Mouse (Mus musculus): ENCODE results near the gene Snhg11. TPM values are rescaled to one million over a fixed set of nuclear protein-coding genes. Genes with fewer than 3 reads are reported as not detected.
A peak's percentile ranks its signal among the peaks of the same experiment; 100 is the strongest.
"Not testable (repeated sequence)": the region's sequence is repeated elsewhere in the genome, so short reads cannot be mapped to it uniquely, and the experiment has no call there.

The Snhg11 gene
- polyA plus RNA-seq, 1 experiment from 2014 or later: 673 TPM

DNA sequence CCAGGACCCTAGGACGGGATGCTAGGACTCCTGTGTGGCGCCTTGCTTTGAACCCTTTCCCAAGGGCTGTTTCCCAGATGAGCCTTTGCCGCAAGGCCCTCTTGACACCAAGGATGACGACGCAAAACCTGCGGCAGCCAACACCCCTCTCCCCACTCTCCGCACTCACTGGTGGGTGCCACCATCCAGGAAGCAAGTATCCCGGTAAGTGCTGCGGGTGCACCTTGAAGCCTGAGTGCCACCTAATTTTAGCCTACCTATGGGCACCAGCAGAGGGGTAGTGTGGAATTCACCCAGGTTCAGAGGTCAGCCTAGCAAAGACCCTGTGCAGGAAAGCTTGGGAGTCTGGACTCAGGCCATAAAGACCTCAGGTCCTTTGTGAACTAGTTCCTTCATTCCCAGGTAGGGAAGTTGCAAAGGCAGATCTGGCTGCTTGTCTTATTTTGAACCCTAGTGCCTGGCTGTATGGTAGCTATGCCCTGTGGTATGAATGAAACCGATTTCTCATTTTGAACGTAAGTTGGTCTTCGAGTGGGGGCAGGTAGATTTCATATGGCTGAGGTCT lies 767 bp downstream of the Snhg11 start:
- H3K4me3 ChIP-seq: peak overlapping the region; percentile 54
- WGBS: 15% methylated on average over 12 of the region's 12 CpGs
- peak overlapping the region; percentile 53 for H3K4me2 ChIP-seq
- no peaks in the 10 kb centered on the region; the same call in 1 of the 2 replicates for H3K36me3 ChIP-seq (replicated peaks)
- ATAC-seq (replicated peaks): peak; percentile 24
- no peaks in the 10 kb centered on the region for H3K9me3 ChIP-seq
- H3K27ac ChIP-seq: peak overlapping the region; percentile 86
- no peaks in the 10 kb centered on the region for H3K27me3 ChIP-seq (replicated peaks)
- peak overlapping the region; percentile 69 for H3K9ac ChIP-seq
- peaks cover 26% of the 10 kb centered on the region for H3K4me1 ChIP-seq

DNA sequence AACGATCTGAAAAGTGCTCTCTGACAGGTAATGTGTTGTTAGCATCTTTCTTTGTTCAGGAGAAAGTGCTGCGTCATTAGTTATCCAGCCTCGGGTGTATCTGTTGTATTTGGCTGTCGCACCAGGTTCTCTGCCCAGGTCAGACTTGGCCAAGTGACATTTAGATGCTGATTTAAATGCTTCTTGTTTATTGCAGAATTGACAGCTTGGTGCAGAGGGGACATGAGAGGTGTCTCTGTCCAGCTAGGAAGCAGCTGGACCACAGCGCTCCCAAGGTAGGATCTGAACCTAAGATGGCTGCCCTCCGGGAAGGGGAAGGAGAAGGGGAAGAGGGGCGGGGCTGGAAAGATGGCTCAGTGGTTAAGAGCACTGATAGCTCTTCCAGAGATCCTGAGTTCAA lies 1.4 kb downstream of the Snhg11 start:
- peak overlapping the region; percentile 53 for H3K4me2 ChIP-seq
- peaks cover 26% of the 10 kb centered on the region for H3K4me1 ChIP-seq
- no peaks in the 10 kb centered on the region for H3K27me3 ChIP-seq (replicated peaks)
- no peak for ATAC-seq (replicated peaks)
- peak overlapping the region; percentile 86 for H3K27ac ChIP-seq
- WGBS: 73% methylated on average over 7 of the region's 7 CpGs
- H3K4me3 ChIP-seq: peak overlapping the region; percentile 54
- no peaks in the 10 kb centered on the region; the same call in 1 of the 2 replicates for H3K36me3 ChIP-seq (replicated peaks)
- H3K9me3 ChIP-seq: no peaks in the 10 kb centered on the region
- H3K9ac ChIP-seq: peak overlapping the region; percentile 69

DNA sequence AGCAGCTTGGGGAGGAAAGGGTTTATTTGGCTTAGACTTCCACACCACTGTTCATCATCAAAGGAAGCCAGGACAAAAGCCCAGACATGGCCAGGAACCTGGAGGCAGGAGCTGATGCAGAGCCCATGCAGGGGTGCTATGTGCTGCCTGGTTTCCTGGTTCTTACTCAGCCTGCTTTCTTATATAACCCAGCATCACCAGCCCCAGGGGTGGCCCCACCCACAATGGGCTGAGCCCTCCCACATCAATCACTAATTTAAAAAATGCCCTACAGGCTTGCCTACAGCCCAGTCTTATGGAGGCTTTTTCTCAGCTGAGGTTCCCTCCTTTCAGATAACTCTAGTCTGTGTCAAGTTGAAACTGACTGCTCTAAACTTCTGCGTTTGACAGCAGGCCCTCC lies 2.4 kb downstream of the Snhg11 start:
- ATAC-seq (replicated peaks): no peak
- H3K27ac ChIP-seq: no peak overlapping the region
- WGBS: 81% methylated on average over 1 of the region's 1 CpGs
- peaks cover 26% of the 10 kb centered on the region for H3K4me1 ChIP-seq
- H3K9me3 ChIP-seq: no peaks in the 10 kb centered on the region
- H3K36me3 ChIP-seq (replicated peaks): no peaks in the 10 kb centered on the region; the same call in 1 of the 2 replicates
- no peak overlapping the region for H3K9ac ChIP-seq
- H3K4me3 ChIP-seq: peak overlapping the region; percentile 54
- H3K4me2 ChIP-seq: peak overlapping the region; percentile 53
- H3K27me3 ChIP-seq (replicated peaks): no peaks in the 10 kb centered on the region

DNA sequence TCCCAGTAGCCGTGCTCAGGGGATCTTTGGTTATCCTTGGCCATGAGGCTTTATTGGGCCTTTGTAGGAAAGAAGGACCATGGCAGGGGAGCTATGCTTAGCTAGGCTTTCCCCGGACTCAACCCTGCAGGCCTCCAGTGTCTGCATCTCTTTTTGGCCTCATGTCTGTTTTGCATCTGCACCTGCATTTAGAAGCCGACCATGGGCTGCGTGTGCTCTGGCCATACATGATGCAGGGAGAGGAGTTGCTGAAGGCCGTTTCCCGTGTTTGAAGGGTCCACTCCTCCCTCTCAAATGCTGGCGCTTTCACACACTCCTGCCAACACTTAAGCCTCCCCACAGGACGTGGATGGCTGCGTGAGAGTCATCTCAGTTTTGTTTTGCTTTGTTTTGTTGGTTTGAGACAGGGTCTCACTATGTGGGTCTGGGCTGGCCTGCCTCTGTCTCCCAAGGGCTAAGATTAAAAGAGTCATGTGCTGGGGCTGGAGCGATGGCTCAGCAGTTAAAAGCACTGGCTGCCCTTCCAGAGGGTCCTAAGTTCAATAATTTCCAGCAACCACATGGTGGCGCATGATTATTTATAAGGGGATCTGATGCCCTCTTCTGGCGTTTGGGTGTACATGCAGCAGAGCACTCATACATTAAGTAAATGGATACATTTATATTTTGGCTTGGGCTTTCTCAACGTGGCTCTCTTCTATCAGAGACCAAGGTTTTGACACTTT lies 4.1 kb downstream of the Snhg11 start:
- H3K4me3 ChIP-seq: no peak overlapping the region
- 43% methylated on average over 13 of the region's 13 CpGs for WGBS

DNA sequence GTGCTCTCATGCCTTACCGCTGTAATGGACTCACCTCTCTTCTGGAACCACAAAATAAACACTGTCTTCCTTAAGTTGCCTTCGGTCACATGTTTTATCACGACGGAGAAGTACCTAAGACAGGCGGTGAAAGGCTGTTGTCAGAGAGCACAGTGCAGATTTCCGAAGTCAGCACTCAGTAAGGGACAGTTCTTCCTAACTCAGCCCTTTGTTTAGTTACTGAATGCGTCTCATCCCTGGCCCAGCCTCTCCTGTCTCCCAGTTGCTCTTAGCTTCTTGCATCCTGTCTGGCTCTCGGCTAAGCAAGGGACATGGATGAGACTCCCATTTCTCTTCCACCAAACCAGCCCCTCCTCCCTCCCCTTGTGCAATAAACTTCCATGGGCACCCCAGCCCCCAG lies 10.6 kb downstream of the Snhg11 start:
- Histone ChIP-seq H3K27ac (no peak overlapping the region), H3K9ac (no peak overlapping the region), H3K4me2 (no peak overlapping the region), H3K4me3 (no peak overlapping the region), H3K4me1 (no peaks in the 10 kb centered on the region), H3K36me3 (replicated peaks) (no peaks in the 10 kb centered on the region; the same call in 1 of the 2 replicates), H3K27me3 (replicated peaks) (no peaks in the 10 kb centered on the region), H3K9me3 (no peaks in the 10 kb centered on the region)
- no peak for ATAC-seq (replicated peaks)
- 43% methylated on average over 8 of the region's 8 CpGs for WGBS

More for the DNA sequence above, 4.1 kb downstream of the Snhg11 start:
- no peak; the same call in 1 of the 2 replicates for ATAC-seq (replicated peaks)
- Histone ChIP-seq H3K9ac (no peak overlapping the region), H3K36me3 (replicated peaks) (no peaks in the 10 kb centered on the region; the same call in 1 of the 2 replicates), H3K4me1 (peaks cover 26% of the 10 kb centered on the region), H3K27me3 (replicated peaks) (no peaks in the 10 kb centered on the region), H3K9me3 (no peaks in the 10 kb centered on the region), H3K4me2 (0 out of 2 replicates have a peak overlapping the region, but pooled peaks have one; percentile 12), H3K27ac (peak overlapping the region; percentile 21; the same call in 1 of the 2 replicates)

DNA sequence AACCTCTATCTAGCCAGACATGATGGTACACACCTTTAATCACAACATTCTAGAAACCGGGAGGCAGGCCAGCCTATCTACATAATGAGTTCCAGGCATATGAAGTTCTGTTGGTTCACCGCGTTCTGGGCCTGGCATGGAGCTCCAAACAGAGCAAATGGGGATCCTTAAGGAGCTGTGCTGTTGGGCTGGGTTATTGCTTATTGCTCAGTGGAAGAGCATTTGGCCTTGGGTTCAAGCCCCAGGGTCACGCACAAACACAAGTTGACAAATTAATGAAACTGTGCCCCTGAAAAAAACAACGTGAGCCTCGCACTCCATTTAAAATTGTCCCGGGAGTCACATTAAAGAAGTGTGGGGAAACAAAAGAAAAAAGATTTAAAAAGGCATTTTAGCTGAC lies 14.0 kb downstream of the Snhg11 start:
- WGBS: 92% methylated on average over 7 of the region's 7 CpGs
- H3K27me3 ChIP-seq (replicated peaks): no peaks in the 10 kb centered on the region
- H3K4me2 ChIP-seq: no peak overlapping the region
- ATAC-seq (replicated peaks): no peak
- no peak overlapping the region for H3K4me3 ChIP-seq
- no peaks in the 10 kb centered on the region for H3K36me3 ChIP-seq (replicated peaks)
- H3K9me3 ChIP-seq: no peaks in the 10 kb centered on the region
- no peak overlapping the region for H3K9ac ChIP-seq
- H3K27ac ChIP-seq: no peak overlapping the region
- no peaks in the 10 kb centered on the region for H3K4me1 ChIP-seq

DNA sequence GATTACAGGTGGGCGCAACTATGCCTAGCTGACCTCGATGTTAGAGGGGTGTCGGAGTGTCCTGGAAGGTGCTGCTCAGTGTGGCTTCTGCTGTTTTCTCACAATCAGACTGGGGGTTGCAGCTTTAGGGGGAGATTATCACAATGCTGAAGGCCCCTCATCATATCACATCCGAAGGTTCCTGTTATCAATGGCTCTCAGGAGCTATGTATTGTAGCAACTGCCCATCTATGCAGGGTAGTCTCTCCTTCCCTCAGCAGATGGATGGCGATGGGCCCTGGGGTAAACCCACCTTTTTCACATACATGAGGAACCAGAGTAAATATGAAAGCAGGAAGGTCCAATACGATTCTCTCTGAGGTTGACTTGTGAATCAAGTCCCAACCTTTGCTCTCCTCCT lies 20.9 kb downstream of the Snhg11 start:
- 90% methylated on average over 6 of the region's 6 CpGs for WGBS
- ATAC-seq (replicated peaks): no peak
- H3K9me3 ChIP-seq: no peaks in the 10 kb centered on the region

DNA sequence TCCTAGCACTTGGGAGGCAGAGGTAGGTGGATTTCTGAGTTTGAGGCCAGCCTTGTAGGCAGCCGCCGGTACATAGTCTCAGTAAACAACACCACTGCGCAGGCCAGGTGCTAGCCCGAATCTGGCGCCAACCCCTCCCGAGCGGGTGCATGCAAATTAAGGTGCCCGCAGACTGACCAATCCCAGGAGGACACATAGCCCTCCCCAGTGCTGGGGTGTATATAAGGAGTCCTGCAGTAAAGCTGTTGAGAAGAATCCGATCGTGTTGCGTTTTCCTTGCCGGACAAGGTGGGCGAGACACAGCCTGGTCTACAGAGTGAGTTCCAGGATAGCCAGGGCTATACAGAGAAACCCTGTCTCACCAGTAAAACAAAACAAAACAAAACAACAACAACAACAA lies 21.7 kb downstream of the Snhg11 start:
- H3K27ac ChIP-seq; ATAC-seq (replicated peaks); H3K36me3 ChIP-seq (replicated peaks); H3K4me1 ChIP-seq; H3K27me3 ChIP-seq (replicated peaks); H3K9ac ChIP-seq; H3K4me2 ChIP-seq; H3K4me3 ChIP-seq; H3K9me3 ChIP-seq: not testable (repeated sequence)
- WGBS: 74% methylated on average over 13 of the region's 13 CpGs

More for the DNA sequence above, 20.9 kb downstream of the Snhg11 start:
- no peak overlapping the region for H3K4me3 ChIP-seq
- H3K4me2 ChIP-seq: no peak overlapping the region
- H3K27ac ChIP-seq: no peak overlapping the region
- no peaks in the 10 kb centered on the region for H3K4me1 ChIP-seq
- H3K36me3 ChIP-seq (replicated peaks): no peaks in the 10 kb centered on the region
- no peak overlapping the region for H3K9ac ChIP-seq
- no peaks in the 10 kb centered on the region for H3K27me3 ChIP-seq (replicated peaks)

DNA sequence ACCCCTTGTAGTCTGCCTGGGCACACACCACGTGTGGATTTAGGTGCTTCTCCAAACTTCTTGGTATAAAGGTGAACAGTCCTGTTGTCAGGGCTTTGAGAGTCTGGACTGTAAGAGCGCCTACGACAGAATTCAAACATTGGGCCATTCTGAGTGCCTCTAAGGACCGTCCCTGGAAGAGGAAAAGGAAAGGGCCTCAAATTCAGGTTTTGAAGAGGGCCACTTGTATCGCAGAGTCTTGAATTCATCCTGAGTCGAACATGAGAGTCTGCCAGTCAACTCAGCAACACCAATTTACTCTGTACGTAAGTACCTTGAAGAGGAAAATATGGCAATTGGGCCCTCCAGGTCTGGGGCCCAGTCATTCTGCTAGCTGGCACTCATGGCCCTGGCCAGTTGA lies 27.5 kb downstream of the Snhg11 start:
- no peaks in the 10 kb centered on the region for H3K36me3 ChIP-seq (replicated peaks)
- H3K9ac ChIP-seq: no peak overlapping the region
- no peak for ATAC-seq (replicated peaks)
- no peaks in the 10 kb centered on the region for H3K4me1 ChIP-seq
- H3K27me3 ChIP-seq (replicated peaks): no peaks in the 10 kb centered on the region
- WGBS: 84% methylated on average over 7 of the region's 7 CpGs
- no peak overlapping the region for H3K4me3 ChIP-seq
- no peak overlapping the region for H3K27ac ChIP-seq
- no peak overlapping the region for H3K4me2 ChIP-seq
- H3K9me3 ChIP-seq: no peaks in the 10 kb centered on the region

DNA sequence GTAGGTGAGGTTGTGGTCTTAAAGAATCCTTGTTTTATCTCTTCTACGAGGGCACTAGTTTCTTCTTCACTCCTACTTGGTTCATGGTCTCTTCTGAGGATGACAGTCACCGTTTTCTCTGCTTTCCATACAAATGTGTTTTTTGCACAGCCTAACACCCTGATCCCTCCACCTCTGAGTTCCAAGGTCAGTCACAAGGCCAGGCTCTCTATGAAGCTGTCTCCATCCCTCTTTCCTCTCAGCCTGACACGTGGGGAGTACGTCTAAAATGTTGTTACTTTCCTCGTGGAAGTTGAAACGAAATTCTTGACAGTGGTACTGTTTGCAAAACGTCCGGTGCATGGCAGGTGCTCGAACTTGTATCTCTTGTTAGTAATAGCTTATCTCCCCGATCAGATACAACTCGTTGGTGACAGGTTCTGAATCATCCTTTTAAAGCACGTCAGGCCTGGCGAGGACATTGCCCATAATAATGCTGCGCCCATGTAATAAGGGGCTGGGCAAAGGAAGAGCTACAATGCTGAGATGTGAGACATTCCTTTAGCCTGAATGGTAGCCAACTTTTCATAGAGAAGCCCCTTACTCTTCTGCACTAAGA lies 33.7 kb downstream of the Snhg11 start:
- H3K4me2 ChIP-seq: peak overlapping the region; percentile 43
- H3K27ac ChIP-seq: peak overlapping the region; percentile 57
- peak; percentile 55 for ATAC-seq (replicated peaks)
- H3K4me1 ChIP-seq: peaks cover 28% of the 10 kb centered on the region
- peak overlapping the region; percentile 84 for H3K4me3 ChIP-seq
- no peaks in the 10 kb centered on the region for H3K27me3 ChIP-seq (replicated peaks)
- no peaks in the 10 kb centered on the region for H3K9me3 ChIP-seq
- 0 out of 2 replicates have a peak overlapping the region, but pooled peaks have one; percentile 1 for H3K9ac ChIP-seq
- WGBS: 23% methylated on average over 14 of the region's 14 CpGs
- no peaks in the 10 kb centered on the region for H3K36me3 ChIP-seq (replicated peaks)

DNA sequence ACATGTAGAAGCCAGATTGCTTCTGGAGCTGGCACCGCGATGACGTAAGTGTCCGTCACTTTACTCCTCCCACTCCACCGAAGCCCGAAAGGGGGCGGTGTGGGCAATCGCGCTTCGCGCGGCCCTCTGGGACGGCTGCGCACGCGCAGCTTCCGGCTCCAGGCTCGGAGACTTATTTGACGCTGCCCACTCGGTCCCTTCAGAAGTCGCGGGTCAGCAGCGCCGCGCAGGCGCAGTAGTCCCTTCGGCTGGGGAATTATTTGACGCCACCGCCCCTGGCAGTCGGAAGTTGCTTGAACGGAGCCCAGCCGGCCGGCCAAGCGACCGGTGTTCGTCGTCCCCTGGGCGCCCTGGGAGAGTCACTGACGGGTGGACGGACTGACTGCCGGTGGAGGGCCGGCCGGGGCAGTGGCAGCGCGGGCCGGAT lies 34.2 kb downstream of the Snhg11 start, which contains the start of gene Ralgapb:
Gene Ralgapb (plus strand): TSS at position 254 of the 427 bp plus-strand sequence.
- Histone ChIP-seq H3K4me1 (peaks cover 28% of the 10 kb centered on the region), H3K4me3 (peak within 1 kb of the TSS; percentile 84), H3K36me3 (replicated peaks) (no peaks in the 10 kb centered on the region), H3K27me3 (replicated peaks) (no peaks in the 10 kb centered on the region), H3K27ac (peak within 1 kb of the TSS; percentile 91), H3K9me3 (no peaks in the 10 kb centered on the region), H3K9ac (peak within 1 kb of the TSS; percentile 86), H3K4me2 (peak within 1 kb of the TSS; percentile 90)
- whole genome bisulfite sequencing: under 1% methylated on average over 46 of the region's 46 CpGs
- peak; percentile 91 for ATAC-seq (replicated peaks)

Measured in midbrain, embryonic 15.5 days (tissue).